Mouse (Mus musculus) erythroblast, adult 5-6 weeks (primary cell): ENCODE measurements around the gene Rbfox2. TPM values are rescaled to one million over a fixed set of nuclear protein-coding genes. Genes with fewer than 3 reads are reported as not detected.
"Not testable (repeated sequence)": the region's sequence is repeated elsewhere in the genome, so short reads cannot be mapped to it uniquely, and the experiment has no call there.

Experiments
- ATAC-seq: replicated peaks from 2 replicates; pipeline ENCODE4 v1.8.0; 2016; ENCODE audit warnings: moderate number of reproducible peaks, mild to moderate bottlenecking, moderate TSS enrichment, inconsistent platforms; ENCODE audit not compliant: poor library complexity, low FRiP score, severe bottlenecking
- total RNA-seq, 2 experiments: library from RNA; stranded (forward) in 1 of 2; stranded (reverse) in 1 of 2; fragments of 150-400 nt in 1 of 2; fragments of 200-764, 138-1000 nt in 1 of 2; gene quantifications; 2 replicates each; pipeline versions ENCODE4 v1.2.3 to v1.2.4; 2015 to 2017; ENCODE audit warnings: low replicate concordance in 2 of 2

Gene Rbfox2
- total RNA-seq, 2 experiments from 2014 or later, result not detected

DNA sequence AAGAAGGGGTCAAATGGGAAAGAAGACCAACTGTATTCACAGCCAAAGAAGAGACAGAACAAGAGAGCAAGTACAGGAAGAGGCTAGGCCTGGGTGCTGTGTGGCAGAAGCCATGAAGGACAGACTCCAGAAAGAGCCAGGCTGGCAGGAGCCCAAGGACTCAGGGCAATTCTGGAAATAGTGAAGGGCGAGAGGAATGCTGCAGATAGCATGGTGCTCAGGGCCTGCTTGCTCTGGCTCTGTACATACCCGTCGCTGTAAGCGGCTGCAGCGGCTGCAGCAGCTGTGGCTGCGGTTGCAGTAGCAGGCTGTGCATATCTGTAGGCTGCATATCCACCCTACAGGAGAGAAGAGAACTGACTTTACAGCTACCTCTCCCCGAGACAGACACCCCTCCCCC lies 221.0 kb downstream of the Rbfox2 start:
- no peak for ATAC-seq

DNA sequence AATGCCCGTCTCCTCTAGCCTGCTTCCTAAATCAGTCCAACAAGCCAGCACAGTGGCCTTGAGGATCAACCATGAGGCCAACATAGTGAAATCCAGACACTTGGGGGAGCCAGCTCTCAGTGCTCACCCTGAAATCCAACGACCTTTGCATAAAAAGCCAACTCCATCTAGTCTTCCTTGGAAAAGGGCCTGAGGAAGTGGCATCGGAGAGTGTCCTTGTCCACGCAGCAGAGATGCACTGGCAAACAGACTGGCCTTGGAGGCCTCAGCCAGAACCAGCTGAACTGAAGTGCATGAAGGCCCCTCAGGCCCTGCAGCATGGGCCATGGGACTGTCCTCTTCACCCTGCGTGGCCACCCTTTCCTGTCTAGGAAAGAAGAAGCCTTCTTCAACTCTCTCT lies 225.3 kb downstream of the Rbfox2 start:
- ATAC-seq, result no peak

DNA sequence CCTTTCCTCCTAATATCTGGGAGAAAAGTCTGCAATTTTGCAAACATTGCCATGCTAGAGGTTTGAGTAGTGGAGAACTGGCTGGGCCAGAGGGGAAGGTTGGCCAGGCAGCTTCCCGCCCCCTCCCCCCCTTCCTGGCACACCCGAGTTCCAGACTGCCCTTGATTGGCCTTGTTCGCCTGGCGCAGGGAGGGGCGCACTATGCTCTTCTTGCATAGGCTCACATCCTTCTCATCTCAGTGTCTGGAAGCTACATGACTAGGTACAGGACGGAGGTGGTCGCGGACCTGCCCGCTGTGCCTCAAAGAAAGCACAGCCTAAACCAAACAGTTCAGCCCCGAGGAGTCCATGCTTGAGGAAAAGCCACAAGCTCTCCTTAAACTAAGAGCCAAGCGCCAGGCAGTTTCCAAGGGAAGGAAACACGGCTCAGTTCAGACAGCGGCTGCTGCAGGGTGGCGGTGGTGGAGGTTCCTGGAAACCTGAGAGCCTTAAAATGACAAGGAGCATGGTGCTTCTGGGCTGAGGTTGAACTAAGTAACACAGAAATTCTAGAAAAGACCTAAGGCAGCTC lies 226.0 kb downstream of the Rbfox2 start:
- no peak for ATAC-seq

- ATAC-seq, result no peak
Measured at GRCm38 (mm10) chr15:77079890-77080361, 226.9 kb downstream of the Rbfox2 start.

GRCm38 (mm10) chr15:77079256-77079822 lies 227.5 kb downstream of the Rbfox2 start:
- no peak for ATAC-seq

- no peak for ATAC-seq
Measured at GRCm38 (mm10) chr15:77078786-77079185, 228.0 kb downstream of the Rbfox2 start.

GRCm38 (mm10) chr15:77077906-77078305 lies 228.9 kb downstream of the Rbfox2 start:
- ATAC-seq, result no peak

- ATAC-seq, result no peak
Measured at GRCm38 (mm10) chr15:77076523-77076922, 230.3 kb downstream of the Rbfox2 start.

DNA sequence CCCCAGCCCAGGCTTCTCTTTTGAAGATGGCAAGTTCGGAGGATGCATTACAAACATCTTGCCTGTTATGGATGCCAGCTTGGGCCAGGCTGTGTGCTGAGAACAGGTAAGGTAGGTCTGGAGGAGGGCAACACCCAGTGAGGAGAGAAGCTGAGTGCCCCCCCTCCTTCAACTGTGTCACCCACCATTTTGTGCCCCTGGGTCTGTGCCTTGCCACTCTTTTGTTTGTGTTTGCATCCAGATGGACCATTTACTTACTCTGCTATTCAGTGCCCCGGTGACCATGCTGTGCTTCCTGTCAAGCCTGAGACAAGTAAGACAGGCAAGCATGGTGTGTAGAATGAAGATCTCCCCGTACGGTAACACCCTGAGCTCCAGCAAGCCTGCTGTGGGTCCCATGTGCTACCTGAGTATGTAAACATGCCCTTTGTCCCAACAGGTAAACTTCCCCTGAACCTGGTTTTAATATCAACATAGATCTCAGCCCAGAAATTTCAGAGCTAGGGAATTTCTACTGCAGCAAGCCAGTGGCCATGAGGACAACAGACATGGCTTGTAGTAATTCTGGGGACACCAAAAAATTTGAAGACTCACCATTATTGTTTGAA lies 234.1 kb downstream of the Rbfox2 start:
- ATAC-seq, result no peak

DNA sequence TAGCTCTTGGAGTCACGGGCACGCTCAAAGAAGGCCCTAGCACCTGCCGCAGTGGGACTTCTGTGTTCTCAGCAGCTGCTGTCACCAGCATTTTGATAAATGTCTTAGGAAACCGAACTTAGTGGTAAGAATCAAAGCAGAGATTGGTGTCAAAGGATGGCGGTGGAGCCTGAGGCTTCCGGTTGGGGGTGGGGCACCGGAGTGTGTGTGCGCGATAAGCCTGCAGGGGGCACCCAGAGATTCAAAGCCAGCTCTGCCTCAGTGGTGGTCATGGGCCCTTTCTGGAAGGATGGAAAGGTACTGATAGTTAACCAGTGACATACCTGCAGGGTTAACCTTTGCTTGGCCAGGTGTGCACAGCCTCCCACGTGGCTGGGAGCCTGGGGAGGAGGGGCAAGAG lies 235.3 kb downstream of the Rbfox2 start:
- ATAC-seq, result no peak

DNA sequence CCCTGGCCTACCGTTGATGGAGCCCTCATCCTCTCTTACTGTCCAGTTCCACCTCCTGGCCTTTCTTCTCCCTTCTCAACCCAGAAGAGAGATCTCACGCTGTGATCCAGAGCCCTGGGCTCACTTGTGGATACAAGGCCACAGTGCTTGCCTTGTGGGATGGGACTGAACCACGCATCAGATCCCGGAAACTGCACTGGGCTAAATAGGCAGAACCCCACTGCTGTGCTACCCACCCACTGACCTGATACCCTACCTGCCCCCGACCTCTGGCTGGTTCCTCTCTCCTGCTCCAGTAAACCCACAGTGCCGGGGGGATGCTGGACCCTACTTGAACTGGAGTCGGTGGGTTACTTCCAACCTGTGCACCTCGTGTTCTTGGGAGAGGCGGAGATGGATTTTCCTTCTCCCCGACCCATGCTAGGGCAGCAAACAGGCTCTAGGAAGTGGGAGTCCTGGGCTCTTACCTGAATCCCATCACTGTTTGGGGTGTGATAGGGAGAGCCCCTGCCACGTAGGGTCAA lies 236.0 kb downstream of the Rbfox2 start:
- no peak for ATAC-seq

GRCm38 (mm10) chr15:77069019-77069418 lies 237.8 kb downstream of the Rbfox2 start:
- ATAC-seq, result no peak

DNA sequence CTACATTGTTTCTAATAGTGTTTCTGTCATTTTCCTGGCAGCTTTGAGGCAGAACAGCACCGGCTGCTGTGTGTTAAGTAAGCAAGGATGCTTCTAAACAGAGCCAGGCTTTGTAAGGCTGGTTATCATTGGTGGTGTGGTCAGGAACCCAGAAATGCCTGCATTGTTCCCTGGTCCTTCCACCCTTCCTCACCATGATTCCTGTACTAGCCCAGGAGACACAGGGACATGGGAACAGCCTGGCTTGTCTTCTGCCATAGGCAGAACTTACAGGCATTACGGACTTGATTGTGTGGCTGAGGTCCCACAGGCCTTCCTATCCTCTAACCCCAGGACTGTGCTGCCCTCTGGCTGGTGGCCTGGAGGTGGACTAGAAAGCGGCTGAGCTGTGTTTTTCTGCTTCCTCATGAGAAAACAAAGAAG lies 238.4 kb downstream of the Rbfox2 start:
- no peak for ATAC-seq

GRCm38 (mm10) chr15:77066233-77066632 lies 240.6 kb downstream of the Rbfox2 start:
- ATAC-seq, result no peak

GRCm38 (mm10) chr15:77065259-77065852 lies 241.4 kb downstream of the Rbfox2 start:
- no peak for ATAC-seq

GRCm38 (mm10) chr15:77062746-77063145 lies 244.1 kb downstream of the Rbfox2 start:
- ATAC-seq, result no peak

DNA sequence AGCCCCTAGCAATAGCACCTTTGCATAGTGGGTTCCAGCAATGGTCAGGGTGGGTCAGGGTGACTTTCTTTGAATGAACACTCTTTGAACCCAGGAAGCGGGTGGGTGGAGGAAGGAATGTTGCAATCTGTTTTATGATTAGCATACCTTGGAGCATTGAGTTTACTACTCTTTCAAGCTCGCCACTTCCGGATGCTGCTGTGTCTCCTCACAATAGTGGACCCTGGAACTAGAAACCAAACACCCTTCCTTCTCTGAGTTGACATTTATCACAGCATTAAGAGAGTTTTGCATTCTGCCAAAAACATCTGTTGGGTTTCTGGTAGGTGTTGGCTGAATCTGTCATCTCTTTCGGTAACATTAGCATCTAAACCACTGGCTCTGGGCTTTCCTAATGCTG lies 247.4 kb downstream of the Rbfox2 start:
- not testable (repeated sequence) for ATAC-seq

- ATAC-seq, result no peak
Measured at GRCm38 (mm10) chr15:77058566-77058965, 248.2 kb downstream of the Rbfox2 start.

DNA sequence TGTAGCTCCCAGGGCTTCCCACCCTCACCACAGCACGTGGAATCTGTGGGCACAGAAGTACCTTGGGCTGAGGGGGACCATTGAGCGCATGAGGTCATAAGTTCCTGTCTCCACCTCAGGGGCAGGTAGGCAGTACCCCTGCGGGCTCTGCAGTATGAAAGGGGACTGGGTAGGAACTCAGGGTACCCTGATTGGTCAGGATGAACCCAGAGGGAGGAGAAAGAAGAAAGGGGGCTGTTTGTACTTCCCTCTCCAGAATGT lies 250.1 kb downstream of the Rbfox2 start:
- no peak for ATAC-seq

- no peak for ATAC-seq
Measured at GRCm38 (mm10) chr15:77056001-77056790, 250.6 kb downstream of the Rbfox2 start.
